Mouse (Mus musculus) CH12.LX (cell line): ENCODE data around the gene Ncln. TPM values are rescaled to one million over a fixed set of nuclear protein-coding genes. Genes with fewer than 3 reads are reported as not detected.

Experiments
- DNase-seq: peaks from one replicate; pipeline ENCODE4 v3.0.0-alpha.2; 2013; ENCODE audit errors: extremely low read depth
- H3K27ac ChIP-seq: 2 replicates; pipeline ENCODE4 v1.5.1; 2012; ENCODE audit warnings: low read depth, mild to moderate bottlenecking, control low read depth, moderate library complexity; ENCODE audit not compliant: insufficient read depth
- H3K27me3 ChIP-seq: replicated peaks from 2 replicates; pipeline ENCODE3; 2012; ENCODE audit warnings: inconsistent platforms
- H3K36me3 ChIP-seq, 2 experiments: replicated peaks in 1 of 2; 2 replicates each; pipeline versions ENCODE3 to v1.6.1; 2012; ENCODE audit warnings: inconsistent platforms in 1 of 2, low read length in 1 of 2, mild to moderate bottlenecking in 1 of 2, mixed read lengths in 1 of 2, moderate library complexity in 1 of 2; ENCODE audit not compliant: control insufficient read depth in 1 of 2, insufficient read depth in 1 of 2
- H3K4me1 ChIP-seq, 2 experiments: 2 replicates each; pipeline ENCODE4 v1.6.1; 2012; ENCODE audit warnings: inconsistent platforms in 1 of 2, moderate library complexity in 1 of 2; ENCODE audit not compliant: insufficient read depth in 2 of 2, control insufficient read depth in 1 of 2
- H3K4me2 ChIP-seq: 2 replicates; pipeline ENCODE4 v1.6.1; 2012; ENCODE audit warnings: low read depth, mild to moderate bottlenecking, control low read depth; ENCODE audit not compliant: poor library complexity, insufficient read depth, severe bottlenecking
- H3K4me3 ChIP-seq, 3 experiments: fragments of 150-350 bp in 1 of 3; sonication (generic) in 1 of 3; replicated peaks in 1 of 3; 2 replicates each; pipeline versions ENCODE3 to v1.5.1; 2011 to 2012; ENCODE audit warnings: low read depth in 2 of 3, low read length in 2 of 3, mild to moderate bottlenecking in 2 of 3, moderate library complexity in 2 of 3, control low read depth in 1 of 3, improper control_type of control experiment in 1 of 3, inconsistent platforms in 1 of 3, mixed read lengths in 1 of 3; ENCODE audit not compliant: poor library complexity in 1 of 3
- H3K79me2 ChIP-seq: replicated peaks from 2 replicates; pipeline ENCODE4 v1.6.1; 2012; ENCODE audit warnings: mild to moderate bottlenecking, moderate library complexity; ENCODE audit not compliant: control insufficient read depth, poor library complexity, insufficient read depth, severe bottlenecking; ENCODE audit errors: extremely low read depth
- H3K9ac ChIP-seq: 2 replicates; pipeline ENCODE4 v1.6.1; 2012; ENCODE audit warnings: low read depth, mild to moderate bottlenecking, control low read depth, moderate library complexity; ENCODE audit not compliant: insufficient read depth
- H3K9me3 ChIP-seq: replicated peaks from 2 replicates; pipeline ENCODE3; 2012; ENCODE audit warnings: low read length, inconsistent platforms, mixed read lengths
- BHLHE40 ChIP-seq: IDR thresholded peaks from 2 replicates; pipeline ENCODE4 v1.6.1; 2011; ENCODE audit warnings: mild to moderate bottlenecking, low read depth, low read length, improper control_type of control experiment
- CHD1 ChIP-seq: IDR thresholded peaks from 2 replicates; pipeline ENCODE4 v1.6.1; 2012; ENCODE audit warnings: low read depth, low read length, improper control_type of control experiment, inconsistent platforms
- CTCF ChIP-seq, 2 experiments: IDR thresholded peaks in 1 of 2; conservative IDR thresholded peaks in 1 of 2; 2 replicates each; pipeline ENCODE4 v1.5.1; 2011 to 2012; ENCODE audit warnings: low read depth in 2 of 2, low read length in 2 of 2, improper control_type of control experiment in 1 of 2, inconsistent platforms in 1 of 2, mild to moderate bottlenecking in 1 of 2, moderate library complexity in 1 of 2
- ELF1 ChIP-seq: IDR thresholded peaks from 2 replicates; pipeline ENCODE4 v1.6.1; 2014; ENCODE audit warnings: low read depth, mild to moderate bottlenecking, inconsistent platforms, low read length, improper control_type of control experiment
- EP300 ChIP-seq: IDR thresholded peaks from 2 replicates; pipeline ENCODE4 v1.6.1; 2011; ENCODE audit warnings: low read length, improper control_type of control experiment
- ETS1 ChIP-seq: conservative IDR thresholded peaks from 2 replicates; pipeline ENCODE4 v1.6.1; 2012; ENCODE audit warnings: low read depth, mild to moderate bottlenecking, inconsistent platforms, low read length, improper control_type of control experiment, moderate library complexity
- GABPA ChIP-seq: IDR thresholded peaks from 2 replicates; pipeline ENCODE4 v1.6.1; 2012; ENCODE audit warnings: low read depth, low read length, improper control_type of control experiment, inconsistent platforms; ENCODE audit not compliant: insufficient replicate concordance
- HCFC1 ChIP-seq: IDR thresholded peaks from 2 replicates; pipeline ENCODE4 v1.6.1; 2012; ENCODE audit warnings: low read depth, mild to moderate bottlenecking, inconsistent platforms, low read length, improper control_type of control experiment
- IRF4 ChIP-seq: IDR thresholded peaks from 2 replicates; pipeline ENCODE4 v1.6.1; 2014; ENCODE audit warnings: low read depth, mild to moderate bottlenecking, inconsistent platforms, low read length, improper control_type of control experiment
- JUN ChIP-seq: IDR thresholded peaks from 2 replicates; pipeline ENCODE4 v1.6.1; 2011; ENCODE audit warnings: low read depth, mild to moderate bottlenecking, low read length, improper control_type of control experiment, moderate library complexity; ENCODE audit not compliant: insufficient read depth
- MAFK ChIP-seq: IDR thresholded peaks from 2 replicates; pipeline ENCODE4 v1.6.1; 2011; ENCODE audit warnings: low read length, improper control_type of control experiment; ENCODE audit not compliant: insufficient replicate concordance
- MAX ChIP-seq: IDR thresholded peaks from 2 replicates; pipeline ENCODE4 v1.6.1; 2011; ENCODE audit warnings: low read length, improper control_type of control experiment
- MEF2A ChIP-seq: IDR thresholded peaks from 2 replicates; pipeline ENCODE4 v1.6.1; 2014; ENCODE audit warnings: low read depth, mild to moderate bottlenecking, inconsistent platforms, low read length, improper control_type of control experiment, borderline replicate concordance
- MYC ChIP-seq: IDR thresholded peaks from 2 replicates; pipeline ENCODE4 v1.6.1; 2011; ENCODE audit warnings: low read depth, mild to moderate bottlenecking, improper control_type of control experiment, low read length
- NELFE ChIP-seq: IDR thresholded peaks from 2 replicates; pipeline ENCODE4 v1.6.1; 2011; ENCODE audit warnings: low read depth, low read length, improper control_type of control experiment
- POLR2AphosphoS2 ChIP-seq: IDR thresholded peaks from 2 replicates; pipeline ENCODE4 v1.6.1; 2011; ENCODE audit warnings: low read depth, low read length, improper control_type of control experiment
- RAD21 ChIP-seq: IDR thresholded peaks from 2 replicates; pipeline ENCODE4 v1.6.1; 2011; ENCODE audit warnings: low read depth, mild to moderate bottlenecking, low read length, improper control_type of control experiment, moderate library complexity
- RCOR1 ChIP-seq: conservative IDR thresholded peaks from 2 replicates; pipeline ENCODE4 v1.6.1; 2012; ENCODE audit warnings: low read depth, mild to moderate bottlenecking, inconsistent platforms, low read length, improper control_type of control experiment
- SIN3A ChIP-seq: IDR thresholded peaks from 2 replicates; pipeline ENCODE4 v1.6.1; 2012; ENCODE audit warnings: low read length, improper control_type of control experiment, inconsistent platforms
- TBP ChIP-seq: conservative IDR thresholded peaks from 2 replicates; pipeline ENCODE4 v1.6.1; 2011; ENCODE audit warnings: low read depth, low read length, improper control_type of control experiment
- UBTF ChIP-seq: IDR thresholded peaks from 2 replicates; pipeline ENCODE4 v1.6.1; 2012; ENCODE audit warnings: low read depth, mild to moderate bottlenecking, inconsistent platforms, low read length, improper control_type of control experiment, moderate library complexity
- USF1 ChIP-seq: IDR thresholded peaks from 2 replicates; pipeline ENCODE4 v1.6.1; 2014; ENCODE audit warnings: low read depth, mild to moderate bottlenecking, inconsistent platforms, low read length, improper control_type of control experiment
- USF2 ChIP-seq: conservative IDR thresholded peaks from 2 replicates; pipeline ENCODE4 v1.6.1; 2011; ENCODE audit warnings: low read depth, low read length, improper control_type of control experiment
- ZC3H11A ChIP-seq: IDR thresholded peaks from 2 replicates; pipeline ENCODE4 v1.6.1; 2012; ENCODE audit warnings: low read depth, mild to moderate bottlenecking, inconsistent platforms, low read length, improper control_type of control experiment
- ZKSCAN1 ChIP-seq: IDR thresholded peaks from 2 replicates; pipeline ENCODE4 v1.6.1; 2012; ENCODE audit warnings: low read depth, inconsistent platforms, low read length, improper control_type of control experiment, borderline replicate concordance
- ZMIZ1 ChIP-seq: IDR thresholded peaks from 2 replicates; pipeline ENCODE4 v1.6.1; 2012; ENCODE audit warnings: low read depth, mild to moderate bottlenecking, inconsistent platforms, low read length, improper control_type of control experiment
- ZNF384 ChIP-seq: IDR thresholded peaks from 2 replicates; pipeline ENCODE4 v1.6.1; 2012; ENCODE audit warnings: low read depth, low read length, improper control_type of control experiment, inconsistent platforms
- dilution Hi-C: fragments of 300-500 bp; cut with MboI; formaldehyde crosslinking; loops from 2 replicates; pipeline ENCODE4 v1.14.3; 2020; ENCODE audit warnings: low sequenced_read_pairs; ENCODE audit not compliant: extremely low pct_unique_long_range_greater_than_20kb, extremely low pct_ligation_motif_present
- in situ Hi-C: fragments of 300-500 bp; cut with MboI; formaldehyde crosslinking; loops from 3 replicates; pipeline ENCODE4 v1.14.3; 2019; ENCODE audit warnings: low sequenced_read_pairs, low pct_ligation_motif_present, low pct_unique_long_range_greater_than_20kb, mixed read lengths
- polyA plus RNA-seq: library from polyadenylated mRNA; unstranded; fragments of >175 nt; gene quantifications from 2 replicates; pipeline ENCODE4 v1.2.1, GENCODE M21; 2012; ENCODE audit warnings: low read depth; ENCODE audit not compliant: insufficient read length
- total RNA-seq, 2 experiments: library from RNA; depleted of rRNA; stranded (reverse); fragments of 300-350 nt in 1 of 2; fragments of >200 nt in 1 of 2; gene quantifications; 2 replicates each; pipeline ENCODE4 v1.2.3; 2012 to 2014

Ncln gene
- total and polyA plus RNA-seq, 3 experiments: 41.5 to 99.5 (median 89.5) TPM

- no peaks in the 10 kb centered on the region for H3K9me3 ChIP-seq
- H3K36me3 ChIP-seq: peaks cover 12 to 20% of the 10 kb centered on the region in 2 experiments
- 0 out of 2 replicates have a peak overlapping the region, but pooled peaks have one; percentile 28 for H3K27ac ChIP-seq
- H3K4me3 ChIP-seq: no peak overlapping the region
- peaks cover 4% of the 10 kb centered on the region for H3K27me3 ChIP-seq
- peaks cover 8 to 30% of the 10 kb centered on the region in 2 experiments for H3K4me1 ChIP-seq
- no peak overlapping the region for H3K4me2 ChIP-seq
- H3K9ac ChIP-seq: no peak overlapping the region
- dilution Hi-C loops: no loop called here
- TF ChIP-seq EP300: no peak
- no peak for TF ChIP-seq JUN
- TF ChIP-seq POLR2AphosphoS2: no peak
- TF ChIP-seq ZMIZ1: no peak
- no peak for TF ChIP-seq ELF1
- no peak for TF ChIP-seq TBP
- no peak for TF ChIP-seq MAFK
- no peak for TF ChIP-seq UBTF
- TF ChIP-seq MYC: no peak
- no peak for TF ChIP-seq USF2
- TF ChIP-seq ZNF384: no peak
- no peak for TF ChIP-seq MAX
- TF ChIP-seq USF1: no peak
- TF ChIP-seq BHLHE40: no peak
- TF ChIP-seq MEF2A: no peak
- no peak for TF ChIP-seq ZKSCAN1
- TF ChIP-seq, all 38 proteins: peak for 0
- DNase-seq: no peak
- in situ Hi-C loops: no loop called here
- H3K79me2 ChIP-seq: no peaks in the 10 kb centered on the region
Observed at GRCm38 (mm10) chr10:81525017-81525694, 29.0 kb upstream of the Ncln start.

- dilution Hi-C loops: no loop called here
- Histone ChIP-seq H3K9ac (peak within 1 kb of the TSS; percentile 20; the same call in 1 of the 2 replicates), H3K27me3 (peaks cover 4% of the 10 kb centered on the region), H3K4me1 (peaks cover 17 to 40% of the 10 kb centered on the region in 2 experiments), H3K36me3 (peaks cover 3 to 10% of the 10 kb centered on the region in 2 experiments), H3K27ac (peak within 1 kb of the TSS; percentile 37; the same call in 1 of the 2 replicates), H3K79me2 (no peaks in the 10 kb centered on the region), H3K4me3 (peak within 1 kb of the TSS; percentile 42 to 49 (median 48)), H3K4me2 (peak within 1 kb of the TSS; percentile 54), H3K9me3 (no peaks in the 10 kb centered on the region)
- in situ Hi-C loops: no loop called here
- peak; percentile 72 for DNase-seq
- TF ChIP-seq USF1 (no peak), ZC3H11A (no peak), SIN3A (peak; percentile 86; the same call in 1 of the 2 replicates), JUN (no peak), GABPA (no peak), EP300 (peak; percentile 51; the same call in 1 of the 2 replicates), NELFE (0 out of 2 replicates have a peak, but pooled peaks have one; percentile 36), UBTF (no peak), MAX (peak; percentile 60; the same call in 1 of the 2 replicates), MEF2A (peak; percentile 61; the same call in 1 of the 2 replicates), ELF1 (peak; percentile 78), BHLHE40 (peak; percentile 43; the same call in 1 of the 2 replicates), ZMIZ1 (no peak), RCOR1 (peak; percentile 59), TBP (no peak), RAD21 (no peak), HCFC1 (no peak), ZKSCAN1 (no peak), ETS1 (peak; percentile 38; the same call in 1 of the 2 replicates), CHD1 (no peak; the same call in 1 of the 2 replicates), USF2 (no peak), IRF4 (peak; percentile 52; the same call in 1 of the 2 replicates), MAFK (peak; percentile 53; the same call in 1 of the 2 replicates), CTCF (conservative IDR thresholded peaks at IDR 0.05 in 1 of 2, IDR thresholded peaks at IDR 0.05 in 1 of 2; ENCODE audit: low read depth in 2 of 2, low read length in 2 of 2) (0 out of 4 replicates have a peak, but pooled peaks of 1 of the 2 experiments have one; percentile 5)
Observed at GRCm38 (mm10) chr10:81524051-81524605, 27.9 kb upstream of the Ncln start, which contains the start of gene Gna15. Gna15 (minus strand) TSS chr10:81524225.
